Mouse (Mus musculus): ENCODE results near the gene Hip1r. TPM values are rescaled to one million over a fixed set of nuclear protein-coding genes. Genes with fewer than 3 reads are reported as not detected.
A peak's percentile ranks its signal among the peaks of the same experiment; 100 is the strongest.

The Hip1r gene
- total RNA-seq, 2 experiments from 2014 or later = 66.5 to 67.7 TPM

DNA sequence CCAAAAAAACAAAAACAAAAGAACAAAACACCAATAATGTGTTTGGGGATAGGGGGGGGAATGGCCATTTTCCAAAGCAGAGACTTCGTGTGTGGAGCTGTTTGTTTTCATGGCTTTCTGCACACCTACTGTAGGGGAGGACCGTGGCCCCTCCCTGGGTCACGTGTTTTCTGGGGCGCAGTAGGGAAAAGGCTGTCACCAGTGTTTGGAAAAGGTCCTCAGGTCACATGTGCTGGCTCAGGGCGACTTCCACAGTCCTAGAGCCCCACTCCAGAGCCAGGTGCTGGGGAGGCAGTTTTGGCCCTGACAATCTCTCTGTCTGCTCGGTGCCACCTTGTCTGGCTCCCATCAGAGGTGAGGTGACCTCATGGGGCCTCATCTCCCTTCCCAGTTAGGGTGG is 22.0 kb downstream of the Hip1r start:
- DNase-seq (ENCODE audit: low spot score in 2 of 2) = no peak

GRCm38 (mm10) chr5:123996194-123996593 is 22.8 kb downstream of the Hip1r start:
- no peak for DNase-seq (ENCODE audit: low spot score in 2 of 2)

DNA sequence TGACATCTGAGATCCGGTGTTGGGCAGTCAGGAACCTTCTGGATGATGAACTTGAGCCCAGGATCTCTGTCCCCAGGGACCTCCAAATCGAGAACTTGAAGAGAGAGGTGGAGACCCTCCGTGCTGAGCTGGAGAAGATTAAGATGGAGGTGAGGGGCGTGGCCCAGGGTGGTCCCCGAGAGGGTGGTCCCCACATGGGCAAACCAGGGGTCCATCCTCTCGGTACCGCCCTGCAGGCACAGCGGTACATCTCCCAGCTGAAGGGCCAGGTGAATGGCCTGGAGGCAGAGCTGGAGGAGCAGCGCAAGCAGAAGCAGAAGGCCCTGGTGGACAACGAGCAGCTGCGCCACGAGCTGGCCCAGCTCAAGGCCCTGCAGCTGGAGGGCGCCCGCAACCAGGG is 23.3 kb downstream of the Hip1r start:
- no peak for DNase-seq (ENCODE audit: low spot score in 2 of 2)

DNA sequence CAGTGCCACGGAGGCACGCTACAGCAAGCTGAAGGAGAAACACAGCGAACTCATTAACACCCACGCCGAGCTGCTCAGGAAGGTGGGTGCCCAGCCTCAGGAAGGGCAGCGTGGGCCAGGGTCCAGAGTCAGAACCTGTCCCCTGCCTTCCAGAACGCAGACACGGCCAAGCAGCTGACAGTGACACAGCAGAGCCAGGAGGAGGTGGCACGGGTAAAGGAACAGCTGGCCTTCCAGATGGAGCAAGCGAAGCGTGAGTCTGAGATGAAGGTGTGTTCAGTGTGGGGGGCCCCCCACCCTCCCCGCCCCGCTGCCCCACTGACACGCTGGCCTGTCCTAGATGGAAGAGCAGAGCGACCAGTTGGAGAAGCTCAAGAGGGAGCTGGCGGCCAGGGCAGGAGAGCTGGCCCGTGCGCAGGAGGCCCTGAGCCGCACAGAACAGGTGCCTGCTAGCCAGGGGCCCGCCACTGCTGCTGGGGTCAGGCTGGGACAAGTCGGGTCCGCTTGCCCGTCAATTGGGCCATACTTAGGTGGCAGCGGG is 23.9 kb downstream of the Hip1r start:
- no peak for DNase-seq (ENCODE audit: low spot score in 2 of 2)

DNA sequence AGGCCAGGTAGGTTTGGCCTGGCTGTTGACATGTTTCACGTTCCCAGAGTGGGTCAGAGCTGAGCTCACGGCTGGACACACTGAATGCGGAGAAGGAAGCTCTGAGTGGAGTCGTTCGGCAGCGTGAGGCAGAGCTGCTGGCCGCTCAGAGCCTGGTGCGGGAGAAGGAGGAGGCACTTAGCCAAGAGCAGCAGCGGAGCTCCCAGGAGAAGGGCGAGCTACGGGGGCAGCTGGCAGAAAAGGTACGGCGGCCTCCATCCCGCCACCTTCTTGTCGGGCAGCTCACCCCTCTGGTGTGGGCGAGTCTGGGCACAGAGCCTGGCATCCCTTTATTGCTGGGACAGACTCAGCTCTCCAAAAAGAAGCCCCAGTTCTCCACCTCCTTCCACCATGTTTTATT is 24.4 kb downstream of the Hip1r start:
- DNase-seq (ENCODE audit: low spot score in 2 of 2) = peak; percentile 68 to 80

DNA sequence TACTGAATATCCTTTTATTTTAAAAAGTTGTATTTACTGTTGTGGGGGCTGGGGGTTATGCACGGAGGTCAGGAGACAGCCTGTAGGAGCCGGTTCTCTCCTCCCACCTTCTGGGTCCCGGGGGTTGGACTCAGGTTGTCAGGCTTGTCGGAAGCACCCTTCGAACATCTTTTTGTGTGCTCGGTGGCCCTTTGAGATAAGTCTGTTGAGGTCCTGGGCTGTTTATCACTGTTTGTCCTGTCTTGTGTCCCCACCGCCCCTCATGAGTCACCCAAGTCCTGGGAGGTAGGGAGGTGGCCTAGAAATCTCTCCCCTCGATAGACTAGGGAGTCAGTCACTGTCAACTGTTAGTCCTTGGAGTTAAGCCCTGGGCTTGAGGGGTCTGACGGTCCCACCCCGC is 24.9 kb downstream of the Hip1r start:
- DNase-seq (ENCODE audit: low spot score in 2 of 2) = no peak

DNA sequence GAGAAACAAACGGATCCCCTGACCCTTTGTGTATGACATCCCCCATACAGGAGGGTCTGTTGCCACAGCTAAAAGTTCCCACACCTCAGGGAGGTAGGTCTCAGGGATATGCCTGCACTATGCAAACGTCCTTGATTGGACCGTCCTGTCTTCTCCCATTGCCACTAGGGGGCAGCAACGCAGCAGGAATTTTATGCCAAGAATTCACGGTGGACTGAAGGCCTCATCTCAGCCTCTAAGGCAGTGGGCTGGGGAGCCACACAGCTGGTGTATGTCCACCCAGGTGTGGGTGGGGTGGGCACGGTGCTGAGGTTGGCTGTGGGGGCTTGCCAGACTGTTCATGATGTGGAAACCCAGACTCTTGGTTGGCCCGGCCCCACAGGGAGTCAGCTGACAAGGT is 27.4 kb downstream of the Hip1r start:
- DNase-seq (ENCODE audit: low spot score in 2 of 2) = peak; percentile 92 to 96

DNA sequence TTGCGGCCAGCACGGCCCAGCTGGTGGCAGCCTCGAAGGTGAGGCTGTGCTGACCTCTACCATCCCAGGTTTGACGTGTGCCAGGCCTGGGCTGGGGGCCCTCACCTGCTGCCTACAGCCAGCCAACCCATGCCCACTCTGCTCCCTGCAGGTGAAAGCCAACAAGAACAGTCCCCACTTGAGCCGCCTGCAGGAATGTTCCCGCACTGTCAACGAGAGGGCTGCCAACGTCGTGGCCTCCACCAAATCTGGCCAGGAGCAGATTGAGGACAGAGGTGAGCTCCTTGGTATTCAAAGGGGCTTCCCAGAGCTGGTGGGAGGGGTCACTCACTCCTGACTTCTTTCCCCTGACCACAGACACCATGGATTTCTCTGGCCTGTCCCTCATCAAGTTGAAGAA is 27.8 kb downstream of the Hip1r start:
- no peak for DNase-seq (ENCODE audit: low spot score in 2 of 2)

GRCm38 (mm10) chr5:124002876-124003275 is 29.4 kb downstream of the Hip1r start:
- no peak for DNase-seq (ENCODE audit: low spot score in 2 of 2)

DNA sequence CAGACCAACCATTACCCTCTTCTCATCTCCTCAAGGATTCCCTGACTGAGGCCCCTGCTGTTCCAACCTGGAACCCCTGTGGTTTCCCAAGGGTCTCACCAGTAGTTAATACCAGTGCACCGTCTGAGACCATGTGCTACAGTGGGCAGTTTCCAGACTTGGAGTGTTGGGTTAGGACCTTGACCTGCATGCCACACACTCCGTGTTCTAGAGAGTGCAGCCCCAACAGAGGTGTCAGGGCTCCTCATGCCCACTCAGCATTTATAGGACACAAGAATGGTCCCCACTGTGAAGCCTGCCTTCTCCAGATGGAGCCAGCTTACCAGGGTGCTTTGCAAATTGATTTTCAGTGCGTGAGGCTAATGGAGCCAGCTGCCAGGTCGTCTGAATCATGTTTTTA is 29.9 kb downstream of the Hip1r start:
- DNase-seq (ENCODE audit: low spot score in 2 of 2) = no peak

- no peak for DNase-seq (ENCODE audit: low spot score in 2 of 2)
Observed at GRCm38 (mm10) chr5:124004356-124005150, 31.1 kb downstream of the Hip1r start.

- no peak for DNase-seq (ENCODE audit: low spot score in 2 of 2)
Observed at GRCm38 (mm10) chr5:124005151-124005500, 31.7 kb downstream of the Hip1r start.

DNA sequence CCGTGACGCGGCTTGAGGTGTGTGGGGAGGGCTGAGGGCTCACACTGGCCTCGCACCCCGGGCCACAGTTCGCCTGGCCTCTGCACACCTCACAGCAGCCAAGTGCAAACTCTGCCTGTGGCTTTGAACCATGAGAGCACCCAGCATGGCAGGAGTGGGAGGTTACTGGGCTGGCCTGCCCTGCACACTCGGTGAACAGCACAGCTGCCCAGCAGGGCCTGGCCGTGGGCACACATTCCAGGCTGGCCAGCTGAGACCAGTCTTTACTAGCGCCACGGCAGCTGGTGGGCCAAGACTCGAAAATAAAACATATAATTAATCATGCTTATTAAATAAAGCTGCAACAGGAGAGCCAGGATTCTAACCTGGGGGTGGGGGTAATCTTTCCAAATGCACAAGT is 32.2 kb downstream of the Hip1r start:
- no peak for DNase-seq (ENCODE audit: low spot score in 2 of 2)

DNA sequence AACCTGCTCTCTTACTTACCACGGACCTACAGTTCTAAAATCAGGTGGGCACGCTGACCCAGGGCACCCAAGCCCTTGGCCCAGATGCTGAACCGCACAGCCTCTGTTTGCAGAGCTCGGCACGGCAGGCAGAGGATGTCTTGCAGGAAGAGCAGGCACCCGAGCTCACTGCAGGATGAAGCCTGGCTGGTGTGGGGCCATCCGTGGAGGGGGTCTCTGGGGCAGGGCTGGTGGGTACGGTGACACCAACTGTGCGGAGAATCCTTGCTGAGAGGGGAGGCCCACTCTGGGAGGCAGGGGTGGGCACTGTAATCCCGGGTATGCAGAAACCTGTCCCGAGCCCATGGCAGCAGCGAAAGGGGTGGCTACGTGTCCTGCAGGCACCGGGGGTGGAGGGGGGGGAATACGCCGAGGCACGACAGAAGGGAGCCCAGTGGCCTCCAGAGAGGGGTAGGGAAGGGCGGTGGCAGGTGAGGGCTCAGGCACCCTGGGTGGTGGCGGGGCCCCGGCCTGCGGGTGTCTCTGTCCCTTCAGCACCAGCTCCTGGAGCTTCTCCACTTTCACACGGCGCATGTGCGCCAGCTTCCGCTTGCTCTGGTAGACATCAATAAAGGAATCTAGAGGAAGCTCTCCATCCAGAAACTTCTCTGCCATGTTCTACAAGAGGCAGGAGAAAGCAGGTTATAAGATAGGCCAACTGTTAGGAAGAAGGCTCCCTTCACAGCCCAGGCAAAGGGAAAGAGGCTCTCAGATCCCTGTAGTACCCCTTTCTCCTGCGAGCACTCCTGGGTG is 32.9 kb downstream of the Hip1r start:
- DNase-seq (ENCODE audit: low spot score in 2 of 2) = no peak

GRCm38 (mm10) chr5:124006891-124007491 is 33.6 kb downstream of the Hip1r start:
- DNase-seq (ENCODE audit: low spot score in 2 of 2) = no peak

DNA sequence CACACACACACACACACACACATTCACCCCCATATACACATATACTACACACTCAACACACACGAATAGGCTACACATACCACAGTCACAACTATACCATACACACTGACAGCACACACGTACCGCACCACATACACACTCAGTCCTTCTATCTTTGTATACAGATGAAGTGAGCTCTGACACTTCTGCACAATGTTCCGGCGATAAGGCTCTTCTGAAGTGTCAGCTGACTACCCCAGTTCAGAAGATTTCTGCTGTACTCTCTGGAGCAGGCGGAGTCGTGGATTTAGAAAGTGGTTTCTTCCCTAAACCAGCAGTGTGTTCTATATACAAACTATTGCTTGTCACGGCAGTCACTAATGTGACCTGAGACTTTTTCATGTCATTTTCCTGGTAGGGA is 36.6 kb downstream of the Hip1r start:
- no peak for DNase-seq (ENCODE audit: low spot score in 2 of 2)

DNA sequence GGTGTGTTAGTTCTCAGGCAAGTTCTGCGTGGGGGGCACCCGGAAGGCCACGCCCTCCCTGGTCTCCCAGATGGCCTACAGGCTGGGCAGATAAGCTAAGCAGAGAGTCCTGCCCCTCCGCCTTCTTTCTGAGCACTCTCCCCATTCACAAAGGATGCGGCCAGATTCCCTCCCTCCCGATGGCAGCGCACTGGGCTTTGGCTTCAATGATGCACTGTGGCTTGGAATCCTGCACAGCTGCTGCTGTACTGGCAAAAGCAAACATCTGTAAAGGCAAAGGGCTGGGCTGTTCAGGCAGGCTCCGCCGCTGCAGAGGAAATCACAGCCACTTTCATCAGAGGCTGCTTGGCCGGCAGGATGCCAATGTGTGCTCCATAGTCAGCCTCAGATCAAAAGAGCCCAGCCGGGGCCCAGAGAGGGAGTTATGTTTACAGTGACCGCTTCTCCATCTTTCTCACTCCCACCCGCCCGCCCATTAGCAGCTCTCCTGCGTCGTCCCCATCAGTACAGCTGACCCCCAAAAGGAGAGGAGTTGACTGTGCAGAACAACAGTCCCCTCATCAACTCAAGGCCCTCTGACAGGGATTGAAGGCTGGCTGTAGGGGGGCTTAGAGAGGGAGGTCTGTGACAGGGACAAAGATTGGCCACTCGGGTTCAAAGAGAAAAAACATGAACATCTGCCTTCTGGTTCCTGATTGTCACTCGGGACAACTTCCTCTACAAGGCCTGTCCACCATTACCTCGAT is 37.7 kb downstream of the Hip1r start:
- DNase-seq (ENCODE audit: low spot score in 2 of 2) = no peak

- DNase-seq (ENCODE audit: low spot score in 2 of 2) = no peak
Observed at GRCm38 (mm10) chr5:124011927-124012326, 38.5 kb downstream of the Hip1r start.

DNA sequence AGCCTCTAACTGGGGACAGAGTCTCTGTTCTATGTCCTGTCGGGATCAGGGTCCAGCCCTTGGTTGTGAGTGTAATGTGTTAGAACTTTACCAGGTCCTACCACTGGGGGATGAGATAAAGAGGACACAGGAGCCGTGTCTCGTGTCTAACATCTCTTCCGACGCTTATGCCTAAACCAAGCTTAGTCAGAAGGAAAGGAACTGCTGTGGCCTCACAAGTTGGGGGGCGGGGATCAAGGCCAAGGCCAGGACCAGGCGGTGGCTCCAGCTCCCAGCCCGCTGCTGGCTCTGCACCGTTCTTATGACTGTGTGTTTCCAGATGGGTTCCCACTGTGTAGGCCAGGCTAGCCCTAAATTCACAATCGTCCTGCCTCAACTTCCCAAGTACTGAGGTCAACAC is 39.5 kb downstream of the Hip1r start:
- DNase-seq (ENCODE audit: low spot score in 2 of 2) = no peak

- no peak for DNase-seq (ENCODE audit: low spot score in 2 of 2)
Observed at GRCm38 (mm10) chr5:124013747-124014146, 40.3 kb downstream of the Hip1r start.

- DNase-seq (ENCODE audit: low spot score in 2 of 2) = no peak
Observed at GRCm38 (mm10) chr5:124014180-124014579, 40.8 kb downstream of the Hip1r start.

Measured in left cerebral cortex, adult 18-20 months (tissue).